Mouse (Mus musculus) left cerebral cortex, postnatal 10 days (tissue): Measurements from ENCODE around the gene Icosl. TPM values are rescaled to one million over a fixed set of nuclear protein-coding genes. Genes with fewer than 3 reads are reported as not detected.

Experiments
- total RNA-seq, 2 experiments: library from RNA; stranded (reverse); gene quantifications; 2 replicates each; pipeline ENCODE4 v1.2.3; 2021

Icosl gene
- total RNA-seq, 2 experiments from 2014 or later: 1.4 to 1.9 TPM

Other genes starting within 250 kb of the Icosl start
- gene Krtap10-4, start 242.2 kb upstream of the Icosl start, total RNA-seq: not detected
- not detected for gene Krtap10-10, start 233.4 kb upstream of the Icosl start, total RNA-seq
- gene Gm36176, start 222.5 kb upstream of the Icosl start, total RNA-seq: not detected
- gene Gm10318, start 216.4 kb upstream of the Icosl start, total RNA-seq: not detected
- not detected for gene Gm3285, start 207.3 kb upstream of the Icosl start, total RNA-seq
- 10 to 100 TPM; 31.7 to 33.5 TPM for gene Lrrc3, start 166.8 kb upstream of the Icosl start, total RNA-seq
- 10 to 100 TPM; 27.4 to 29.6 TPM for gene Trpm2, start 98.7 kb upstream of the Icosl start, total RNA-seq
- gene 1810043G02Rik, start 90.8 kb upstream of the Icosl start, total RNA-seq: 10 to 100 TPM; 31.9 to 37.4 TPM
- 10 to 100 TPM; 82.7 to 90.8 TPM for gene Pfkl, start 59.2 kb upstream of the Icosl start, total RNA-seq
- under 1 TPM in 1 of 2 experiments, not detected in 1; 0.81 TPM for gene Dnmt3l, start 27.4 kb upstream of the Icosl start, total RNA-seq
- gene Aire, start 25.7 kb upstream of the Icosl start, total RNA-seq: under 1 TPM in 1 of 2 experiments, not detected in 1; 0.28 TPM
- gene D10Jhu81e, start 100.5 kb downstream of the Icosl start, total RNA-seq: 10 to 100 TPM; 85.0 to 93.0 TPM
- 10 to 100 TPM; 18.5 to 18.7 TPM for gene Pwp2, start 115.8 kb downstream of the Icosl start, total RNA-seq
- 10 to 100 TPM; 81.8 to 84.3 TPM for gene Trappc10, start 175.3 kb downstream of the Icosl start, total RNA-seq